Mouse (Mus musculus) adrenal gland, postnatal 4 days (tissue): Measurements from ENCODE around the gene Mical2. TPM values are rescaled to one million over a fixed set of nuclear protein-coding genes. Genes with fewer than 3 reads are reported as not detected.
A peak's percentile ranks its signal among the peaks of the same experiment; 100 is the strongest.

Source experiments
- DNase-seq, 2 experiments: peaks; one replicate each; pipeline ENCODE4 v3.0.0; 2021 to 2022; ENCODE audit warnings: low spot score in 2 of 2, mixed read lengths in 2 of 2
- total RNA-seq, 2 experiments: library from RNA; stranded (reverse); gene quantifications; 2 replicates each; pipeline ENCODE4 v1.2.3; 2021

The Mical2 gene
- total RNA-seq, 2 experiments from 2014 or later: 25.2 TPM

GRCm38 (mm10) chr7:112390252-112390936, 164.7 kb downstream of the Mical2 start:
- no peak for DNase-seq

- no peak for DNase-seq
Measured at GRCm38 (mm10) chr7:112390937-112391605, 165.4 kb downstream of the Mical2 start.

GRCm38 (mm10) chr7:112397786-112398185, 172.1 kb downstream of the Mical2 start:
- DNase-seq: no peak

GRCm38 (mm10) chr7:112399425-112400170, 173.9 kb downstream of the Mical2 start:
- DNase-seq: no peak

GRCm38 (mm10) chr7:112400175-112400574, 174.5 kb downstream of the Mical2 start:
- DNase-seq: peak; percentile 41 to 58

GRCm38 (mm10) chr7:112405061-112405460, 179.4 kb downstream of the Mical2 start:
- DNase-seq: no peak

- no peak for DNase-seq
Measured at GRCm38 (mm10) chr7:112405578-112405977, 179.9 kb downstream of the Mical2 start.

GRCm38 (mm10) chr7:112407597-112407996, 181.9 kb downstream of the Mical2 start:
- peak in 1 of 2 experiments; percentile 37 for DNase-seq

GRCm38 (mm10) chr7:112409991-112410390, 184.3 kb downstream of the Mical2 start:
- DNase-seq: no peak

- no peak for DNase-seq
Measured at GRCm38 (mm10) chr7:112413286-112413685, 187.6 kb downstream of the Mical2 start.

GRCm38 (mm10) chr7:112416058-112416526, 190.4 kb downstream of the Mical2 start:
- DNase-seq: no peak

- DNase-seq: no peak
Measured at GRCm38 (mm10) chr7:112416730-112417513, 191.3 kb downstream of the Mical2 start.

- DNase-seq: no peak
Measured at GRCm38 (mm10) chr7:112417598-112417997, 191.9 kb downstream of the Mical2 start.

- DNase-seq: no peak
Measured at GRCm38 (mm10) chr7:112423438-112423837, 197.8 kb downstream of the Mical2 start.

- DNase-seq: no peak
Measured at GRCm38 (mm10) chr7:112426811-112427210, 201.2 kb downstream of the Mical2 start.

GRCm38 (mm10) chr7:112427357-112428157, 201.9 kb downstream of the Mical2 start, which contains the start of gene Parva:
Gene Parva, plus strand, starts transcription at chr7:112427505.
- peak; percentile 39 to 48 for DNase-seq

- peak; percentile 66 to 81 for DNase-seq
Measured at GRCm38 (mm10) chr7:112428158-112428535, 202.5 kb downstream of the Mical2 start.

- DNase-seq: no peak
Measured at GRCm38 (mm10) chr7:112439846-112440245, 214.2 kb downstream of the Mical2 start.

- no peak for DNase-seq
Measured at GRCm38 (mm10) chr7:112444152-112444984, 218.7 kb downstream of the Mical2 start.
